Mouse (Mus musculus) hematopoietic stem cell, adult 5-6 weeks (primary cell): ENCODE measurements at regions not wholly inside any gene's neighbourhood (a gene's known extent, or its start where the extent isn't known, plus 50 kb on each side); places are given as distances from the start of the nearest gene placed in this dataset.

Experiments used
- ATAC-seq, 2 experiments: fragments of 125-278 bp in 1 of 2; replicated peaks in 1 of 2; 2 replicates each; pipeline ENCODE4 v1.8.0; 2016 to 2017; ENCODE audit warnings: inconsistent platforms in 2 of 2, mild to moderate bottlenecking in 2 of 2, moderate number of reproducible peaks in 2 of 2, low read depth in 1 of 2, moderate TSS enrichment in 1 of 2; ENCODE audit not compliant: low FRiP score in 2 of 2, poor library complexity in 2 of 2, severe bottlenecking in 2 of 2, insufficient read depth in 1 of 2, low TSS enrichment in 1 of 2

DNA sequence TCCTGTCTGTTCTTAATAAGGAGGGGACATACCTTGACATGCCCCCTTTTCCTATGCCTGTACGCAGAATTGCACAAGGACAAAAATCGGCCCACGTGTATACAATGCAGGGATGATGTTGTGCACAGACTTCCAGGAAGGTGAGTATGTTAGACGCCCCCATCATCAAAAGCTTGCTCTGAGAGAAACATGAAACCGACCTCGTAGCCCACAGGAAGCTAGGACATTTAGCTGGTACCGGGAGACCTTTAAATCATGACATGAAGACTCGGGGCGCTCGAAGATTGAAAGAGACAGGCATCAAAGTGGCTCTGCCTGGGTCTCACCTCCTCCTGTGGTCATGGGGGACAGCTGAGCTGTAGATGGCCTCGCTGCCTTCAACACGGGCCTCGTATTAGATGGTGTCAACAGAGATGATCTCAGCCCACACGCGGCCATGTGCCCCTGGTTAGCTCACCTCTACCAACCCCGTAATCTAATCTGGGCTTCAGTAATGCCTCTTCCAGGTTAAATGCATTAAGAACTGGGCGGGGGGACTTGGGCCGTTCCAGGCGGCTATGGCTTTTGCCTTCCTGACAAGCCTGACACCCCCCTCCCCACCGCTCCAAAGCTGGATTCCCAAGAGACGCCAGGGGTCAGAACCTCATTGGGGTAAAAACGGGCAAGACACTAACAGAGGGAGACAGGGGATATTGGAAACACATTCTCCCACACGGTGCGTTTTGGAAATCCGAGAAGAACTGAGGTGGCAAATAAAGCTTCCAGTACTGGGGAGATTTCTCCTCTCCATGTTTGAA is 520.9 kb upstream of the Tbx3 start:
- ATAC-seq = no peak

GRCm38 (mm10) chr5:119153086-119153485 is 517.4 kb upstream of the Tbx3 start:
- no peak for ATAC-seq

DNA sequence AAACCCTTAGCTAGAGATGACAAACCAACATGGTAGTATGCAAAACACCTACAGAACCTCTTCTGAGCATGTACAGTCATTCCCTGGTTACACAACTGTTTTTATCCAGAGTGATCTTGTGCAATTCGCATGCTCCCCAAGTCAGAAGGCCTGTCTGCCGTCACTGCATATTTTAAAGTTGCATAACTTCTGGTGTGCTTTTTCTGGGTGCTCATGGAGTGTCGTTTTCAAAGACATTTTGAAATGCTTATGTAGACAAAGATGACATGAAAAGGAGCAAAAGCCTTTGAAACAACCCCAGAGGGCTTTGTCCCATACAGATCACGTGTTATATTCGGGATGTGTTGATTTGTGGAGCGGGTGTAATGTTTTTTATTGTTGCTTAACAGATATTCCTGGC is 513.8 kb upstream of the Tbx3 start:
- ATAC-seq = no peak

- ATAC-seq = no peak
Measured at GRCm38 (mm10) chr5:119158171-119158570, 512.3 kb upstream of the Tbx3 start.

DNA sequence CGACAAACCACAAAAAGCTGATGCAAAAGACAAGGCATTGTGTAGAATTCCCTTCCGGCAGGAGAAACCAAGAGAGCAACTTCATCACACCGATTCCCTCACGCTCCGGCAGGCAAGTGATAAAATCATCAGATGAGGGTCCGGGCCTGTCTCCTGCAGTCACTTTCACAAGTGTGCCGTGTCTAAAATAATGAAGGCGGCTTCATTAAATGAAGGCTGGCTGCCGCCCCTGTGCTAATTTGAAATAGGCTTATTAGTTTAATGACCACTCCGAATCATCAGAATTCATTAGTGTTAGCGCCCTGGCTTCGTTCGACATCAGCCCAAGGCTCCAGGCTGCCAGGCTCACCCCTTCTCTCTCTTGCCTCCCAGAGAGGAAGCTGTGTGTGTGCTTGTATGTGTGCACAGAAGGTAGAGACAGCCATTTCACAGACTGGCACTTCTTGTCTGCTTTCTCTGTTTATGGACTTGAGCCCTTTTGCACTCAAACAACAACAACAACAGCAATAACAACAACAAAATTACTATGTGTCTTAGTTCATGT is 508.3 kb upstream of the Tbx3 start:
- no peak for ATAC-seq

- no peak for ATAC-seq
Measured at GRCm38 (mm10) chr5:119167718-119168117, 502.8 kb upstream of the Tbx3 start.

- ATAC-seq = no peak
Measured at GRCm38 (mm10) chr5:119169274-119169673, 501.2 kb upstream of the Tbx3 start.

DNA sequence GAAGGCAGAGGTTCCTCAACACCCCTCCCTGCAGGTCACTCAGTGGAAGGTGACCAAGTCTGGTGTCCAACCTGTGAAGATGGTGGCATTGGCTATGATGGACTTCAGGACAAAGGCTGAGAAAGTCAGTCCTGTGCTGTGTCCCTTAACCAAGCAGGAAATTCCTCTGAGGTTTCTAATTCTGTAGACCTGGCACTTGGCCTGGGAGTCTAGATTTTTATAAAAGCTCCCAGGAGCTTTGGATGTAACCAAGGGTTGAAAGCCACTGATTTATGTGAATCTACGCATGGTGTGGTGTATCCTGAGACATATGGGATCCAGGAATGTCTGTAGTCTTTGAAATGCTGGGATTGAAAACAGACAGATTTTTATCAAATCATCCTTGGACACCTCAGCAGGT is 498.8 kb upstream of the Tbx3 start:
- no peak for ATAC-seq

DNA sequence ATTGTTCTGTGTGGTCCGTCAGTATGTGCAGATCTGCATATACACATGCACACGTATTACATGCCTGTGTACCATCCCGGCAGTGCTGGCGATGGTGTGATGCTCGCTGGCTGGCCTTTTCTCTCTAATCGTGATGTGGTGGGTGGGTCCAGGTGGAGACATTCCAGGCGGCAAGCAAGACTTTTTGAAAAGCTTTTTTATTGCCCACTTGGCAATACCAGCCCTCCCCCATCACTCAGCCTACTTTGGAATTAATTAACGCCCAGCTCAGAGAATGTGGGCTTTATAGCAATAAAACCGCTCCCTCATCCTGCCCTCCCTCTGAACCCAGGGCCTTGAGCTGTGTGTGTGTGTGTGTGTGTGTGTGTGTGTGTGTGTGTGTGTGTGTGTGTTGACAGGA is 491.7 kb upstream of the Tbx3 start:
- no peak for ATAC-seq

- ATAC-seq = no peak
Measured at GRCm38 (mm10) chr5:119183545-119184047, 486.9 kb upstream of the Tbx3 start.

- no peak for ATAC-seq
Measured at GRCm38 (mm10) chr5:119186611-119187010, 483.9 kb upstream of the Tbx3 start.

DNA sequence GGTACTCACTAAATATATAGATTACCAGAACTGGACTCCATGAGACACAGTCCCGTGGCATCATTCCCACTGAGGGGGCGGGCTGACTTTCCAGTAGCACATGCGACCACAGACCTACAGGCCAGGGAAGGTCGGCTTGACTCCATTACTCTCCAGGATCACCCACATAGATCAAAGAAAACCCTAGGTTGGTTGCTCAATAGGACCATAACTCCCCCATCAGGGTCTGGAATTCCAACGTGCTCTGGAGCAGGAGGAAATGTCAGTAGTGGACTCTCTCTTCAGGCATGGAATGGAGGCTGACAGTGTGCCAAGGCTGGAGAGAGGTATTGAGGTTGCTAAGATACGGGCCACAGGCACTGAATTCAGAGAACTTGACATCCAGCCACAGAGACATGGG is 482.0 kb upstream of the Tbx3 start:
- no peak for ATAC-seq

DNA sequence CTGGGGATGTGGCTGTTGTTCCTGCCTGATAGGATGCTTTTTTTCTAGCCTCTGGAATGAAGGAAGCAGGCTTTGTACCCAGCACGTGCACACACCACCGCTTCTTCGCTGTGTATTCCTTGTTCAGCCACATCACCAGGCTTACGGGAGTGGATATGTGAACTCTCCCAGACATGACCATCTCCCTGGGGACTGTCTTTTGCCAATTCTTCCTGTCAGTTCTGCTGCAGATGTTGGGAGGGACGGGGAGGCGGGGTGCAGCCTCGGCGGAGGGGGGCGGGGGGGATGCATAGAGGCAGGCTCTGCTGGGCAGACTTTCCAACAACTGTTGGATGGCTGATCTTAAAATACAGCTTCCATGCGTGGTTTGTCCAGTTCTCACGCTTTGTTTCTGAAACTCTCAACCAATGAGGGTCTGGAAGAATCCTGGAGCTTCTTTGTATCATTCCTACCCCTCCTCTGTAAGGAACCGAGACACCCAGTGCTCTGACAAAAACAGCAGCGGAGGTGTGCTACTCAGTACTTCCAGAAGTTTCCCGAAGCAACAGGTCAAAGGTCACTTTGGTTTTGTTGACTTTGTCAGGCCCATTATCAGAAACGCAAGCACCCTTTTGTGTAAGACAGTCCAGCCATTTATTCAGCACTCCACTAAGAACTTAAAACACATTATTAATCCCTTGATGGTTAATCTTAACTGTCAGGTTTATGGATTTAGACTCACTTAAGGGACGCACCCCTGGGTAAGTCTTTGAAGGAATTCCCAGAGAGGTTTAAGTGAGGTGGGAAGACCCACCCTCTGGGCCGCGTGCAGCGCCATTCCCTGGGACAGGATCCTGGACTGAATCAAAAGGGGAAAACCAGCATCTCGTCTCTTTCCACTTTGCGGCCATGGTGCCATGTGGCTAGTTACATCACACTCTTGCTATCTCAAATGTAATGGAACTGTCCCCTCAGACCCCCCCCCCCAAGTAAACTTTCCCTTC is 476.5 kb upstream of the Tbx3 start:
- no peak for ATAC-seq

DNA sequence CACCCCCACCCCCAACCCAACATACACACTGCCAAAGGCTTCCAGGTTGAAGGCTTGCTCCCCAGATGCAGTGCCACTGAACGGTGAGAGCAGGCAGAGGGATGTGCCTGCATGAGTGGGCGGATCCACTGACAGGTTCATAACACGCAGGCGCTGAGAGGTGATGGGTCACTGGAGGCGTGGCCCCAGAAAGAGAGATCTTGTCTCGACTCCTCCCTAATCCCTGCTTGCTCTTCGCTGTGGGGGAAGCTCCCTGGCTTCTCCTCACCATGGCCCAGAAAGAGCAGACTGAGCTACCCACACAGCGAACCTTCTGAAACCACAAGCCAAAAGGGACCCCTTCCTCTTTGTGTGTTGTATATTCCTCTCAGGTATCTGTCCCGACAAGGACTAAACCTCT is 470.6 kb upstream of the Tbx3 start:
- ATAC-seq = no peak

DNA sequence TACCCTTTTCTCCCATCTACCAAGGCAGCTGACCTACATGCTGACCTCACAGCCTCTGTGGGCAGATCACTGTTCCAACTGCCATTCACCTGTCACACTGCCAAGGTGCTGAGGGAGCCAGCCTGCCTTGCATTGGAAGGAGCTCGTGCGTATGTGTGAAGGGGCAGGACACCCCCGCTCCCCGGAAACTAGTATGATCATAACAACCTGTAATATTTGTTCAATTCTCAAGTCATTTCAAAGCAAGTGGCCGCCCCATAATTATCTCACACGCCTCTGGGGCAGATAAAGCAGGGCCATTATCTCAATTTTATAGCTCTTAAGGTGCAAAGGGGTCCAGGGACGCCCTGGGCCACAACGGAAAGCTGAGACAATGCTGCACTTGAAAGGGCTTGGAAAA is 469.2 kb upstream of the Tbx3 start:
- no peak for ATAC-seq

DNA sequence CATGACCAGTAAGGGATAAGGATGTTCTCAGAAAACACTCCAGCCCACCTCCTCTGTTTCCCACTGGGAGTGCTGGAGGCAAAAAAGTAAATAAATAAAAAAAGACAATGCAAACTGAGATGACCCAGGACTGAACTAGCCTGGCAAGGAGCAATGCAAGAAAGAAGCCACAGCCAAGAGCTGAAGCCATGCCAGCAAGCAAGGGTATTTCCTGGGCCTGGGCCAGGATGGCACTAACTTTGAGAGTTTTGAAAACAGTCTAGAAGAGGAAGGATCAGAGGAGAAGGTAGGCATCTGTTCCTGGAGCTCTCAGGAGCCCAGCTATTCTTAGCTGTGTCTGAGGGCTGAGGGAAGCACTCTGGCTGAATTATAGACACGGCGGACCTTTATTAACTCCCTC is 465.7 kb upstream of the Tbx3 start:
- no peak for ATAC-seq

DNA sequence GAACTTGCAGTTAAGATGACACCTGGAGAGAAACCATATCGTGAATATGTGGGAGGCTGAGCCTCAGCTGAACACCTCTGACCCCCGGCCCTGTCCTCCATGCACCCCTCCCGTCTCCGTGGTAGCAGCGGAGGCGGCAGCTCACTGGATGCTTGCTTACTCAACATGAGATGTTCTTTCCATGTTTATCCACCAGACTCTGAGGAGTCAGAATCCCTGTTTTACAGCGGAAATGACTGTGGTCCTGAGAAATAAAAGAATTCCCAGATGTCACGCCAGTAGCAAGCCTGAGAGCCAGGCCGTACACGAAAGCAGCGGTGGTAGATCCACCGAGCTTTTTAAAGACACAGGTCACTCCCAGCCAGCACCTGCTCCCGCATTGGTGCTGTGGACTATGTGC is 462.4 kb upstream of the Tbx3 start:
- ATAC-seq = no peak

DNA sequence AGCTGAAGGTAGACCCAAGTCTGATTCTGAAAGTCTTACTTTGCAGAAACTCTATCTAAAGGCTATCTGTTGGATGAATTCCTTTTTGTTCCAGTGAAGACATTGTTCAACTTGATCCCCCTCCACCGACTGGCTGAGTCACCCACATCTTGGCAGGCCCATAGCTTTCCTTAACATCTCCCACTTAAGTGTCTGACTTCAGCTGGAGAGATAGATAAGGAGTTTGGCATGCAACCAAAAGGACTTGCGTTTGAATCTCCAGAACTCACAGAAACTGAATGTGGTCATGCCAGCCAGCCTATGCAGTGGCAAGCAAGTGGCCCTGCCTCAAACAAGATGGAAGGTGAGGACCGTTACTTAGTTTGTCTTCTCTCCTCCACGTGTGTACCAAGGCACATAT is 457.3 kb upstream of the Tbx3 start:
- ATAC-seq = no peak
